Mouse (Mus musculus): ENCODE results near the gene Slc10a1. TPM values are rescaled to one million over a fixed set of nuclear protein-coding genes. Genes with fewer than 3 reads are reported as not detected.

The Slc10a1 gene
- total and polyA plus RNA-seq, 3 experiments, result 0.44 TPM; not detected in 2

- ATAC-seq (ENCODE audit: extremely low read depth, insufficient number of reproducible peaks, low FRiP score, poor library complexity, severe bottlenecking), result no peak
- H3K36me3 ChIP-seq (replicated peaks), result no peaks in the 10 kb centered on the region
- no peaks in the 10 kb centered on the region for H3K4me1 ChIP-seq (ENCODE audit: insufficient read depth, low read depth, low read length)
- no peak overlapping the region for H3K4me3 ChIP-seq (ENCODE audit: low read depth, low read length)
- peaks cover 42% of the 10 kb centered on the region for H3K27me3 ChIP-seq (ENCODE audit: insufficient read depth, low read length)
- TF ChIP-seq TAL1 (conservative IDR thresholded peaks at IDR 0.05; ENCODE audit: low read depth, low read length), result no peak
- no peak for TF ChIP-seq GATA2 (IDR thresholded peaks at IDR 0.05; ENCODE audit: borderline replicate concordance, low read depth, low read length)
- TF ChIP-seq CTCF (IDR thresholded peaks at IDR 0.05; ENCODE audit: low read depth, low read length), result no peak
- no peak for TF ChIP-seq GATA1 (IDR thresholded peaks at IDR 0.05; ENCODE audit: borderline replicate concordance, low read length)
- TF ChIP-seq POLR2AphosphoS5 (IDR thresholded peaks at IDR 0.05; ENCODE audit: insufficient replicate concordance, low read depth, low read length), result no peak
- DNase-seq (ENCODE audit: low spot score), result no peak
- H3K9me3 ChIP-seq (replicated peaks), result no peaks in the 10 kb centered on the region
Observed at GRCm38 (mm10) chr12:80975939-80976671, 7.6 kb upstream of the Slc10a1 start.

DNA sequence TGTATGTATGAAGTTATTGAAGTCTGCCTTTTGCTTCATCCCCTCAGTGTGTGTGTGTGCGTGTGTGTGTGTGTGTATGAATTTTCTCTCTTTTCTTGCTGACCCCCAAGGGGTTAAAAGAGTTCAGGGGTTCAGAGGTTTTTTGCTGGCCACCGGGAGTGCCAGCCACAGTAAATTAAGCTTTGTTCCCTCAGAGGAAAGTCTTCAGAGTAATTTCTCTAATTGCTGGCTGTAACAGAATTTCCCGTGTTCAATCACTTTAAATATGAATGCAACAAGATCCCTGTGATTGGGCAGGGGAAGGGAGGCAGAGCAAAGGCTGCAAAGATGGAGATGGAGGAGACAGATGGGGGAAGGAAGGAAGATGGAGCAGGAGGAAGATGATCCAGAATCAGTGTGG, 3.3 kb upstream of the Slc10a1 start:
- TF ChIP-seq GATA2 (IDR thresholded peaks at IDR 0.05; ENCODE audit: borderline replicate concordance, low read depth, low read length) (no peak), GATA1 (IDR thresholded peaks at IDR 0.05; ENCODE audit: borderline replicate concordance, low read length) (no peak), POLR2AphosphoS5 (IDR thresholded peaks at IDR 0.05; ENCODE audit: insufficient replicate concordance, low read depth, low read length) (no peak), CTCF (IDR thresholded peaks at IDR 0.05; ENCODE audit: low read depth, low read length) (no peak)
- Histone ChIP-seq H3K4me1 (ENCODE audit: insufficient read depth, low read depth, low read length) (no peaks in the 10 kb centered on the region), H3K9me3 (replicated peaks) (peaks cover 4% of the 10 kb centered on the region; the same call in 1 of the 2 replicates), H3K36me3 (replicated peaks) (no peaks in the 10 kb centered on the region), H3K4me3 (ENCODE audit: low read depth, low read length) (no peak overlapping the region), H3K27me3 (ENCODE audit: insufficient read depth, low read length) (peaks cover 64% of the 10 kb centered on the region)
- DNase-seq (ENCODE audit: low spot score), result no peak
- no peak for ATAC-seq (ENCODE audit: extremely low read depth, insufficient number of reproducible peaks, low FRiP score, poor library complexity, severe bottlenecking)

DNA sequence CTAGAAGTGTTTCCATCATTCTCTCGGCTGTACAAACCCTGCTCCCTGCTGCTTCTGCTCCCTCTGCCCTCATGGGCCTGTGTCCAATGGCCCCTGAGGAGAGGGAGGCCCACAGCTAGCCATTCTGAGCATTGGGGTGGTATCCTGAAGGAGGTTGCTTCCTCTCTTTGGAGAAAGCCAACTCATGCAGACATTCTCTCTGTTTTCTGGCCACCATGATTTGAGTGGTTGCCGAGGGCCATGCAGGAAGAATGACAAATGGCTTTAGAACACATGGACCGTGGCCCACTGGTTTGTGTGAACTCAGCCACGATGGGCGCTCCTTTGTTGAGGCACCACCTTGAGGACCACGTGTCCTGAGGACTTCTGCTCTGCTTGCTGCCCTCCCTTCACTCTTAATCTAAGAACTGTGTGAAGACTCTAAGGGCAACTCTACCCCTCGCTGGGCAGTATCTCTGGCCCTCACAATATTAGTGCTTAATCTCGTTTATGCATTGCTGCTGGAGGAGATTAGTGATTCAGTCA, 1.7 kb upstream of the Slc10a1 start:
- TF ChIP-seq CTCF (IDR thresholded peaks at IDR 0.05; ENCODE audit: low read depth, low read length), result no peak
- TF ChIP-seq GATA2 (IDR thresholded peaks at IDR 0.05; ENCODE audit: borderline replicate concordance, low read depth, low read length), result no peak
- no peak for TF ChIP-seq TAL1 (conservative IDR thresholded peaks at IDR 0.05; ENCODE audit: low read depth, low read length)
- no peak for TF ChIP-seq GATA1 (IDR thresholded peaks at IDR 0.05; ENCODE audit: borderline replicate concordance, low read length)
- TF ChIP-seq POLR2AphosphoS5 (IDR thresholded peaks at IDR 0.05; ENCODE audit: insufficient replicate concordance, low read depth, low read length), result no peak
- no peak for DNase-seq (ENCODE audit: low spot score)
- H3K27me3 ChIP-seq (ENCODE audit: insufficient read depth, low read length), result peaks cover 57% of the 10 kb centered on the region

GRCm38 (mm10) chr12:80967918-80968317, 587 bp downstream of the Slc10a1 start:
- DNase-seq (ENCODE audit: low spot score) (no peak), ATAC-seq (ENCODE audit: extremely low read depth, insufficient number of reproducible peaks, low FRiP score, poor library complexity, severe bottlenecking) (no peak)
- peaks cover 4% of the 10 kb centered on the region; the same call in 1 of the 2 replicates for H3K9me3 ChIP-seq (replicated peaks)
- 0 out of 2 replicates have a peak, but pooled peaks cover 3% of the 10 kb centered on the region for H3K4me1 ChIP-seq (ENCODE audit: insufficient read depth, low read depth, low read length)
- TF ChIP-seq CTCF (IDR thresholded peaks at IDR 0.05; ENCODE audit: low read depth, low read length) (no peak), TAL1 (conservative IDR thresholded peaks at IDR 0.05; ENCODE audit: low read depth, low read length) (no peak), GATA2 (IDR thresholded peaks at IDR 0.05; ENCODE audit: borderline replicate concordance, low read depth, low read length) (no peak), GATA1 (IDR thresholded peaks at IDR 0.05; ENCODE audit: borderline replicate concordance, low read length) (no peak), POLR2AphosphoS5 (IDR thresholded peaks at IDR 0.05; ENCODE audit: insufficient replicate concordance, low read depth, low read length) (no peak)
- no peaks in the 10 kb centered on the region for H3K36me3 ChIP-seq (replicated peaks)
- no peak overlapping the region for H3K4me3 ChIP-seq (ENCODE audit: low read depth, low read length)
- H3K27me3 ChIP-seq (ENCODE audit: insufficient read depth, low read length), result peaks cover 38% of the 10 kb centered on the region

More for the DNA sequence above, 1.7 kb upstream of the Slc10a1 start:
- Histone ChIP-seq H3K4me3 (ENCODE audit: low read depth, low read length) (no peak overlapping the region), H3K36me3 (replicated peaks) (no peaks in the 10 kb centered on the region), H3K4me1 (ENCODE audit: insufficient read depth, low read depth, low read length) (0 out of 2 replicates have a peak, but pooled peaks cover 3% of the 10 kb centered on the region), H3K9me3 (replicated peaks) (peaks cover 4% of the 10 kb centered on the region; the same call in 1 of the 2 replicates)
- no peak for ATAC-seq (ENCODE audit: extremely low read depth, insufficient number of reproducible peaks, low FRiP score, poor library complexity, severe bottlenecking)

DNA sequence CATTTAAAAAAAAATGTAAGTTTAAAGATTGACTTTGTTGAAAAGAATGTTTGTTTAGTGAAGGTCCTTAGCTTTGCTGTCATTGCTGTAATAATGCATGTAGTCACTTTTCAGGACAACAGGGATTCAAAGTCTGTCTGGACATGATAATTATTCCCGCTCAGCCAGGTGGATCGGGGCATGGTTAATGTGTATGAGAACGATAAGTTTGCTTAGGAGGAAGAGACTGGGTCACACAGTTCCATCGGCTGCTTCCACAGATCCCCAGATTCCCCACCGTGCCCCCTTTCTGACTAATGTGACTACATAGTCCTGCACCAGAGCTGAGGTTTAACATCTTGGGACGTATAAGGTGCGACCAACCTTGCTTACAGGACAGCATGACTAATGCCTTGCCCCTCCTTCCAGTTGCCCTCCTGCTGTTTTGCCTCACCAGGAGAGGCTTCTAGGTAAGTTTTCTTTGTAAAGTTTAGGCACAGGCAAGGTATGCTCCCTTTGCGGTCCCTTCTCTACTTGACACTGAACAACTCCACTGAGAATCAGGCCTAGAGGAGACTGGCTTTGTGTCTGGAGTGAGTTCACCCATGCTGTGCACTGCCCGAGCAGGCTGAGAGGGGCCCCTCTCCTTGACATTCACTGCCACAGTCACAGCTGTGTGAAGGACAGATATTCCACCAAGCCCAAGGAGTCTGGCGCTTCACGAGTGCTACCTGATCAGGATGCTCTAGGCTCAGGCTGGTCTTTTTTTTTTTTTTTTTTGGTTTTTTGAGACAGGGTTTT, 2.3 kb downstream of the Slc10a1 start:
- Histone ChIP-seq H3K36me3 (replicated peaks) (peaks cover 8% of the 10 kb centered on the region), H3K9me3 (replicated peaks) (peaks cover 4% of the 10 kb centered on the region; the same call in 1 of the 2 replicates), H3K27me3 (ENCODE audit: insufficient read depth, low read length) (peaks cover 26% of the 10 kb centered on the region), H3K4me3 (ENCODE audit: low read depth, low read length) (no peak overlapping the region), H3K4me1 (ENCODE audit: insufficient read depth, low read depth, low read length) (0 out of 2 replicates have a peak, but pooled peaks cover 3% of the 10 kb centered on the region)
- TF ChIP-seq TAL1 (conservative IDR thresholded peaks at IDR 0.05; ENCODE audit: low read depth, low read length) (no peak), GATA1 (IDR thresholded peaks at IDR 0.05; ENCODE audit: borderline replicate concordance, low read length) (no peak), POLR2AphosphoS5 (IDR thresholded peaks at IDR 0.05; ENCODE audit: insufficient replicate concordance, low read depth, low read length) (no peak), CTCF (IDR thresholded peaks at IDR 0.05; ENCODE audit: low read depth, low read length) (no peak), GATA2 (IDR thresholded peaks at IDR 0.05; ENCODE audit: borderline replicate concordance, low read depth, low read length) (no peak)
- ATAC-seq (ENCODE audit: extremely low read depth, insufficient number of reproducible peaks, low FRiP score, poor library complexity, severe bottlenecking) (no peak), DNase-seq (ENCODE audit: low spot score) (no peak)

GRCm38 (mm10) chr12:80962566-80962965, 5.9 kb downstream of the Slc10a1 start:
- peaks cover 7% of the 10 kb centered on the region for H3K4me1 ChIP-seq (ENCODE audit: insufficient read depth, low read depth, low read length)
- TF ChIP-seq TAL1 (conservative IDR thresholded peaks at IDR 0.05; ENCODE audit: low read depth, low read length), result no peak
- no peak for TF ChIP-seq GATA2 (IDR thresholded peaks at IDR 0.05; ENCODE audit: borderline replicate concordance, low read depth, low read length)
- TF ChIP-seq GATA1 (IDR thresholded peaks at IDR 0.05; ENCODE audit: borderline replicate concordance, low read length), result no peak
- TF ChIP-seq POLR2AphosphoS5 (IDR thresholded peaks at IDR 0.05; ENCODE audit: insufficient replicate concordance, low read depth, low read length), result no peak
- no peak for TF ChIP-seq CTCF (IDR thresholded peaks at IDR 0.05; ENCODE audit: low read depth, low read length)
- no peaks in the 10 kb centered on the region for H3K9me3 ChIP-seq (replicated peaks)
- no peak for ATAC-seq (ENCODE audit: extremely low read depth, insufficient number of reproducible peaks, low FRiP score, poor library complexity, severe bottlenecking)
- H3K36me3 ChIP-seq (replicated peaks), result peaks cover 42% of the 10 kb centered on the region
- H3K27me3 ChIP-seq (ENCODE audit: insufficient read depth, low read length), result peaks cover 8% of the 10 kb centered on the region
- no peak overlapping the region for H3K4me3 ChIP-seq (ENCODE audit: low read depth, low read length)
- DNase-seq (ENCODE audit: low spot score), result no peak

Data from G1E (cell line).